Mouse (Mus musculus) cerebellum, adult 11-12 months (tissue): ENCODE data around the gene Gtf2h2.
A peak's percentile ranks its signal among the peaks of the same experiment; 100 is the strongest.
"Not testable (repeated sequence)": the region's sequence is repeated elsewhere in the genome, so short reads cannot be mapped to it uniquely, and the experiment has no call there.

Source experiments
- DNase-seq: peaks from one replicate; pipeline ENCODE4 v3.0.0; 2022

The Gtf2h2 gene

DNA sequence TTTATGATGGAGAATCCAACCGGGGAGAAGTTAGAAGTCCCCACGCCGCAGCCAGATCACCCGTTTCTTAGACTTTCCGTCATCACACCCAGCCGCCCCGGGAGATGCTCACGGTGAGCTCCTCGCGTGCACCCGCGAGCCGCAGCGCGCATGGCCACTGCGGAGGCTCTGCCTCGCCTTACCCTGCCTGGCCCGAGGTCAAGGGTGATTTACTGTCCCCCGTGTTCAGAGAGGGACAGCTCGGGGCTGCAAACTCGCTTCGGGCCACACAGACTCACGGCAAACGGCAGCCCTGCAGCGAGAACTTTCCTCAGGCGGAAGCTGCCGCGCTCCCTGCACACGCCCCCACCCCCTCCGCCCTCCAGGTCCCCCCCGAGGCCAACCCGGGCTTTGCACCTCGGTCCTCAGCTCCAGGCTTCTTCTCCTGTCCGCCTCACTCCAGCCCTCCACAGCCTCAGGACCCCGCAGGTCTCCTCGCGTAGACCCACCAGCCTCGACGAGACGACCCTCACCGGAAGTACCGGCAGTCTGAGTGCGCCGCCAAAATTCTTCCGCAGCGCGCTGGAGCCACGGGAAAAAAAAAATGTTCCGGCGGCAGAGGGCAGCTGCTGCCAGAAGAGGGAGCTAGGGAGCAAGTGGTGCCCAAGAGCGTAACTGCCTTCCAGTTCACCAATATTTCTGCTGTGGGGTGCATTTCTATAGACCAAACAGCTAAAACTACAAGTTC is at the start of gene Gtf2h2:
Gene Gtf2h2 (minus strand): TSS at position 519 of the 727 bp plus-strand sequence.
- DNase-seq: peak; percentile 76

DNA sequence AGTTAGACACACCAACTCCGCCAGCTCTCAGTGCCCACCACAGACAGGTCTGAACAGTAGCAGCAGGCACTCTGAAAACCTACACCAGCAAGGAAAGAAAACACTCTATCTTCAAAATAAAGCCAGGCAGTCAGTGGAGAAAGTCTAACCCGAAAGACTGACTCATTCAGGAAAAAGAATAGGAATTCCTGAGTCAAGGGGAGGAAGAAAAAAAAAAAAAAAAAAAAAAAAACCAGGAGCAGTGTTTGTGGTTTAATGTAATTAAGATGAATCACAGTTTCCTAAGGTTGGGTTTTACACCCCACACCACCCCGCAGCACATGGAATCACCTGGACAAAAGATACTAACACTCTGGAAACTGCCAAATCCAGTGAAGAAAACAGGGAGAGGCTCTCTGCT is 43.8 kb upstream of the Gtf2h2 start:
- DNase-seq: no peak

DNA sequence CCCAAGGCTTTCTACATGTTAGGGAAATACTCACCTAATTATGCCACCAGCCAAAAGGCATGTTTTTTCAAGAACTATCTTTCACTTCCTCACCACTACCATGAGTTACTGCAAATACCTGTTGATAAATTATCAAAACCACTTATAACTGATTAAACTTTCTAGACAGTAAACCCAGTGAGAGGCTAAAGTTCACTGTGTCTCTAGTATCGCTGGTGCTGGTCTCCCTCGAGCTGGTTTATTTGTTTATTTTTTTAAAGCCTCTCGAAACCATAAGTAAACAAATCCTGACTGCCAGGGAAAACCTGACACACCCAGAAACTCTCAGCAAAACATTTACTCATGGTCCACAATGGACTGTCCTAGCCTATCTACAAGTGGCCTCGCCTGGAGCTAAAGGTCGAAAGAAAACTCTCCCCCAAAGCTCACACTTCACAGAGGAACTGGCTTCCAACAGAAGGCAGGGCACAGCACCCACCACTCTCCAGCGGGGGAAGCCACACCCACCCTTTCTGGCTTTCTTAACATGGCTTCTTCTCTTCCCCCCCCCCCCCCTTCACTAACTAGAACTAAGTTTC is 40.5 kb upstream of the Gtf2h2 start:
- no peak for DNase-seq

DNA sequence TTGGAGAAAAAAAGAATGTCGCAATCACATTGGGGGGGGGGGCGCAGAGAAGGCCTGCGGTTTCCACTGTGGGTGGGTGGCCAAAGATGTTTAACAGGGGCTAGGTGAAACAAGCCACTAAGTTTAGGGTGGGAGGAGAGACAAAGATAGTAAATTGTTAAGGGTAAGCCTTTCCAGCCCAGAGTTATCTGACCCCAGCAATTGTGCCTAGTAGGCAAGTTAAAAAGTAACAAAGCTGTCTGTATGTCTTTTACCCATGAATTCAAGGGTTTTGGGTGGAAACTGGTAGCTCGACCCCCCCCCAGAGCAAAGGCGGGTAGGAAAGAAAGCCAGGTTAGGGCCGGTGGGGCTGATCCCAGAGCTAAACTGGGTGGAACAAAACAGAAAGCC is 34.3 kb upstream of the Gtf2h2 start:
- no peak for DNase-seq

DNA sequence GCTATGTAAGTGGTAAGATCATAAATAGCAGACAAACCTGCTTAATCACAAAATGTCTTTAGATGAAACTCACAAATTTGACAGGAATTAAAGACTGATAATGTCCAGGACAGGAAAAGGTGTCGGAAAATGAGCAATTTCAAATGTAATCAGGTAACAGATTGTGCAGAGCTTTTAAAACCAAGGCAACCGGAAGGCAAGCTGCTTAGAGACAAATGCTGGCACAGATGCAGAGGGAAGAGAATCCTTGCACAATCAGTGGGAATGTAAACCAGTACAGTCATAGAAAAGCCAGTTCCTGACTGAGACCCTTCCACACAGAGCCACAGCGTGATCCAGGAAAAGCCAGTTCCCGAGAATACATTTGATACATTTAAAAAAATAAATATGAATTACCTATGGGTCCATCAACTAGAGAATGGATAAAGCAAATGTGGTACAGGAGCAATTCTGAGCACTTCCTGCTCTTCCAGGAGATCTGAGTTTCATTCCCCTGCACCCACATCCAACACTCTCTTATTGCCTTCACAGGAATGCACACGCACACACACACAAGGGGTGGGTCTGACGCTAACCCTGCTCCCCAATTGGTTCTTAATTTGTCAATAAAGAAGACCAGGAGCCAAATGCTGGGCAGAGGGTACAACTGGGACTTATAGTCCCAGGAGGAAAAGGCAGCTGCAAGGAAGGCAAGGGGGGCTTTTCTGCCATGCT is 33.7 kb upstream of the Gtf2h2 start:
- DNase-seq: peak; percentile 58

DNA sequence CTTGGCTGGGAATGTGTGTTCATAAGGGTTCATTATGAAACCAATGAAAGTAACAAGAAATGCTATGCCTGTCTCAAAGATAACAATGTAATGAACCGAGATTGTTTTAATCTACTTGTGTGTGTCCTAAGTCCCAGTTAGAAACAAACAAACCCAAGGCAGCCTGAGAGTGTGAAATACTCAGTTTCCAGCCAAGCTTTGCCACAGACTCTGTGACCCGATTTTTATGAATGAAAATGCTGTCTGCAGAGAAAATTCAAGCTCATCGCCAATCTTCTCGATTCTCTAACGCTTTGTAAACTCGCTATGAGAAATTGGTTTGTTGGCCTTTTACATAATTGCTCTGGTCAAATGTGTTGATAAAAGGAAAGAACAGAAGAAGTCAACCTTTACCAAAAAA is 32.5 kb upstream of the Gtf2h2 start:
- DNase-seq: no peak

DNA sequence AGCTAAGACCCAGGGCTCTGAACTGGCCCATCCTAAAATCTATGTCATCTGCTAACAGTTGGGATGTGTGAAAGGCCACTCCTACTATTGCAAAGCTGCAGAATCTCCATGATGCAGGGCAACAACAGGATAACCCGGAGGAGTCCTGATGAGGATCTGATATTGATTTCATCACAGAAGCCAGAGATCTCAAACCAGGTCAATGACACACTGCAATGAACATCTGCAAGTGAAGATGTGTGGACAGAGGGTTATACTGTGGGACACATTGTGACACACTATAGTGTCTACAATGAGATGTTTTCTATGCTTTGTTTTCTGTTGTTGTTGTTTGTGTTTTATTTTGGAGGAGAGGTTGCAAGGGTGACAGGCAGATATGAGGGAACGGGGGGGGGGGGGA is 31.3 kb upstream of the Gtf2h2 start:
- DNase-seq: no peak

DNA sequence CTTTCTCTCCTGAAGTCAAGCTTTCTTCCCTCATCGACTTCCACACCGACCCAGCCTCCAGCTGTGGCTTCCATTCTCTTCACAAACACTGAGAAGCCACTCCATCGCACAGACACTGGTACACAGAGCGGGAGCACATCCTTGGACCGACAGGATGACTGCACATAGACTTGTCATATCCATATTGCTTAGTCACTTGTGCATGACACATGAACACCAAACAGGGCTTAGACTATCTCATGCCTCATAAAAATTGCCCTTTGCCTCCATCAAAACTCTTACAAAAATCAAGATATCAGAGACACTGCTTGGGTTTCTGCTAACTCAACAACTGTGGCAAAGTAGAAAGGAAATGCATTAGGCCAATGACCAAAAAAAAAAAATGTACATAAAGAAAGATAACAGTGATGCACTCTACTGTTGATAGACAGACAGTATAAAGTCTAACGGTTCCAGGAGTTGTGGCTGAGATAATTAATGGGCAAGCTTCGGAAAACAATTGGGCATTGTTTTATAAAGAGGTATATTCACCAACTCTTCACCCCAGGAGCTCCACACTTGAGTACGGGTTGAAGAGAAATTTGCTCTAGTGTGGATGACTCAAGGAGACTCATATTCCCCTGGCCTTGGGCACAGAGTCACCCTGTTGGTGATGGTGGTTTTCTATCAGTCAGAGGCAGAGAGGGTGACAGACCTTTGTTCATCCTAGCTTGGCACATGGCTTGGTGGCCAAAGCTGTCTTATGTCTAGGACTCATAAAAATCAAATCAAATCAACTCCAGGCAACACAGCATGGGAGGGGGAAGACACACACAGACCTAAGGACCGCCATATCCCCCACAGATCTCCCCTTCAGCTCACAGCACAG is 29.6 kb upstream of the Gtf2h2 start:
- DNase-seq: no peak

DNA sequence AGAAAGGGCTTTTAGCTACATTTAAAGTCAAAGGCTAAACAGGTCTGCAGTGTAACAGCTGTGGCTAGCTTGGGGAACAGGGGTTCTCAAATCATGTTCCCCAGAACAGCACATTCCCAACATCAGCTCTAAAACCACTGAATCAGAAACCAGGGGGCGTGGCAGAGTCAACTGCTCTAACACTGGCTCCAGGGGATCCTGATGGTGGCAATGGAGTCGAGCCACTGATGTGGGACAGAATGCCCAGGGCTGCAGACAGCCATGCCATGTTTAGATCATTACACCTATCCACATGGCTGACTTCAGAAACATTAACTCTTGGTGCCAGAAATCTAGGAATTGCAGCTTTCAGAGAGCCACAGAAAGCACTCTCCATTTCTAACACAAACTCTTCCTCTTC is 26.8 kb upstream of the Gtf2h2 start:
- DNase-seq: no peak

DNA sequence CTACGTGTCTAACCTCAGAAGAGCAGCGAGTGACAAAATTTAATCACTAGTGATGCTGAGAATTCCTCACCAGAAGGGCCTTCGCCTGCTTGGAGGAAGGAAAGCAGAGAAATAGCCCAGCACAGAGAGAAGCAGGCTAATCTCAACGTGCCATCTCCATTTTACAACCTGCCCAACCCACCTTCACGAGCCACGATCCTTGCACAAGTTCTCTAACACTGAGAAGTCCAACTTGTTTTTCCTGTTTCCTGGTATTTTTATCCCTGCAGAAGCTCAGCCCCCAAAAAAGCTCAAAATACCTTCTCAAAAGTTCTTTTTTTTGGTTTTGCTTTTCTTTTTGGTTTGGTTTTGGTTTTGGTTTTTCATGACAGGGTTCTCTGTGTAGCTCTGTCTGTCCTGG is 25.8 kb upstream of the Gtf2h2 start:
- DNase-seq: no peak

DNA sequence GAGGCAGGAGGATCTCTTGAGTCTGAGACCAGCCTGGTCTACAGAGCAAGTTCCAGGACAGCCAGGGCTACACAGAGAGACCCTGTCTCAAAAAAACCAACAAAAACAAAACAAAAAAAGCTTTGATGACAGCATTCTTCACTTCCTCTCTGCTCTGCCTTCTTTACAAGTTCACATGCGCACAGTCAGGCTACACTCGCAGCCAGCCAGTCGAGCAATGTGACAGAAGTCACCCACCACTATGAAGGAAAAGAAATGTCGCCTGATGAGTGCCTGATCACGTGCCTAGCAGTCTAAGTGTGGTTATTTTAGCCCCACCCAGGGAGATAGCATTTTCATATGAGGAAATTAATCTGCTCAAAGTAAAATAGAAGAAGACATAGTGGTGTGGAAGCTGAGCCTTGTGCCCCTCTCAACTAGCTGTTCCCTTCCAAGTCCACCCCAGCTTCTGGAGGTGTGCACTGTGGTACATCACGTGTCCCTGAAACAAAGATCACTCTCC is 25.3 kb upstream of the Gtf2h2 start:
- no peak for DNase-seq

DNA sequence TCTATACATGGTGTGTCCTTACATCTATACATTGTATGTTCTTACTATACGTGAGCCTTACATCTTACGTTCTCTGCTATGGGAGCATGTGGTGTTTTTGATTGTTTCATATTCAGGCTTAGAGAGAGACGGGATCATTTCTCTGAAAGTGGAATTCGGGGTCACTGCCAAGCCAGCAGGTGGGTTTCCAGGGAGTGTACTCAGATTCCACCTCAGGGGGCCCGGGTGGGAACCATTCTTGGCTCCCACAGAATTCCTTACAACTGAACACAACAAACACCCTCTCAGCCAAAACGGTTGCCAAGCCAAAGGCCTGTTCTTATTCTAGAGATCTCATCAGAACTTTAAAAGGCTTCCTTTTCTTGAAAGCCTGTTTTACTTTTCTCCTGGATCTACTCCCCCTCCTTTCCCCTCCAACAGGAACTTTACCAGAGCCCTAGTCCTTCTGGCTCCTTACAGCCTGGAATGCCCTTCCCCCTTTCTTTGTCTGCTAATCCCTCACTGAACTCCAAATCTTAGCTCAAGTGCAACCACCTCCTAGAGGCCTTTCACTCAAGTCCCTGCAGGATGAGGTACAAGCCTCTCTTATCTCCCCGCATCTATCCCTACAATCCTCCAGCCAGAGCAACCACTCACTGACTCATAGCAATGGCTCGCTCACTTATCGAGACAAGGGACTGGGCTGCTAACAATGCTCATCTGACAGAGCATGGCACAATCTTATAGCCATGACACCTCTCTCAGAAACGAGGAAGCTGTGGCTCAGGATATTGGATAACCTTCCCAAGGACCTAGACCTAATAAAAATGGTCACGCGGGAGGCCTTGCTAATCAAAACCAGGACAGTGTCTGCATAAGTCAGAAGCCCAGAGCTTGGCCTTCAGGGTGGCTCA is 24.1 kb upstream of the Gtf2h2 start:
- peak; percentile 29 for DNase-seq

DNA sequence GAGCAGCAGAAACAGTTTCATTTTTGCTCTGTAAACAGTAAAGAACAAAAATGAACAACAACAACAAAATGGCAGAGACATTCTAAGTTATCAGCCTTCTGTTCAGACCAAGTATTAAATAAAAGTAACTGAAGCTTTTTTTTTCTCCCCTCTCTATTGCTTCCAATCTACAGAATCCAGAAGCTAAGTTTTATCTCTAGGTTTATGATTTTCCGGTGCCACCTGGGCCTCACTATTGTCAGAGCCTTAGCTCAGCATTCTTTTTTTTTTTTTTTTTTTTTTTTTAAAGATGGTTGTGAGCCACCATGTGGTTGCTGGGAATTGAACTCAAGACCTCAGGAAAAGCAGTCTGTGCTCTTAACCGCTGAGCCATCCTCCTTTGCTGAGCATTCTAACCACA is 20.4 kb upstream of the Gtf2h2 start:
- DNase-seq: no peak

DNA sequence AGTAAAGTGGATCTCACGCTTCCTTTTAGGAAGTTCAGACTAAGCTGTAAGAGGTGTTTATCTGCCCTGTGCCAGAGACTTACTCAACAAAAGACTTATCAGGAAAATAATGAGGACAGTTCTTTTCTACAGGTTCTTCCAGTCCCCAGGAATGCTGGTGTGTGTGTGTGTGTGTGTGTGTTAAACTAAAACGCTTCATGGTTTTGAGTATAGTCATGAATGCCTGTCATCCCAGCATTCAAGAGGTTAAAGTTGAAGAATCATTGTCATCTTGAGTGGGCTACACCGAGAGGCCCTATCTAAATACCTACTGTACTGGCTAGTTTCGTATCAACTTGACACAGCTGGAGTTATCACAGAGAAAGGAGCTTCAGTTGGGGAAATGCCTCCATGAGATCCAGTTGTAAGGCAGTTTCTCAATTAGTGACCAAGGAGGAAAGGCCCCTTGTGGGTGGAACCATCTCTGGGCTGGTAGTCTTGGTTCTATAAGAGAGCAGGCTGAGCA is 19.5 kb upstream of the Gtf2h2 start:
- DNase-seq: no peak

DNA sequence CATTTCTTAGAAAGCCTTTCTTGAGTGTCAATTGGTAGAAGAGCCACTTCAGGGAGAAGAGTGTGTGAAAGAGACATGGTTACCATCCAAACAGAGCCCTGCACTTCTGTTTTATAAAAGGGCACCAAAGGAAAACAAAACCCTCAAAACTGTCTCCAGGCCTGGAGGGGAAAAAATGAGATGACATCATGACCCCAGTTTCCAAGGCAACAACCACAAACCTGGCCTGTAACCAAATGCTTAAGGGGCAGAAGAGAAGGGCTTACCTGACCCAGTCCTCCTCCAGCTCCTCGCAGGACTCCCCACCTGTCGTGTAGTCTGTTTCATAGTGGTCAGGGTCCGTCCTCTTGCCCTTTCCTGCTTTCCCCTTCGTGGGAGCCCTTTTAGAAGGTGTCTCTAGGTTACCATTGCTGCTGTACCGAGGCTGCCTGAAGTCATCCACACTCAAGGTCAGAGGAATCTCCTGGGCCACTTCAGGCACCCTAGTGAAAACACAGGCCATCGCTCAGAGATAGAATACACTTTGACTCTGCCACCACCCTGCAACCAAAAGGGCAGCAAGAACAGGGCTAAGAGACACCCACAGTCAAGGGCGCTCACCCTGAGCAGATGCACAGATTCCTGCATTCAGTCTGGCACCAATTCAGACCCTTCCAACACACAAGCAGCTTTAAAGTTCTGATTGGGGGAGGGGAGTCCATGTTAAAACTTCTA is 18.9 kb upstream of the Gtf2h2 start:
- no peak for DNase-seq

DNA sequence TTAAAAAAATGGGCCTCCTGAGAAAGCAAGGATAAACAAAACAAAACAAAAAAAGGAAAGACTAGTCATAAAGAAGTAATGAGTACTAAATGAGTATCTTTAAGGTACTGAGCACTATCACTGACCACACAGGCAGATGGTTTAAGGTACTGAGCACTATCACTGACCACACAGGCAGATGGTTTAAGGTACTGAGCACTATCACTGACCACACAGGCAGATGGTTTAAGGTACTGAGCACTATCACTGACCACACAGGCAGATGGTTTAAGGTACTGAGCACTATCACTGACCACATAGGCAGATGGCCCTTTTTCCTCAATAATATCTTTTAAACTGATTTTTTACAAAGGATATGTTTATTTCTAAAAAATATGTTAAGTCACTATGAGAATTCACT is 7.2 kb upstream of the Gtf2h2 start:
- not testable (repeated sequence) for DNase-seq

DNA sequence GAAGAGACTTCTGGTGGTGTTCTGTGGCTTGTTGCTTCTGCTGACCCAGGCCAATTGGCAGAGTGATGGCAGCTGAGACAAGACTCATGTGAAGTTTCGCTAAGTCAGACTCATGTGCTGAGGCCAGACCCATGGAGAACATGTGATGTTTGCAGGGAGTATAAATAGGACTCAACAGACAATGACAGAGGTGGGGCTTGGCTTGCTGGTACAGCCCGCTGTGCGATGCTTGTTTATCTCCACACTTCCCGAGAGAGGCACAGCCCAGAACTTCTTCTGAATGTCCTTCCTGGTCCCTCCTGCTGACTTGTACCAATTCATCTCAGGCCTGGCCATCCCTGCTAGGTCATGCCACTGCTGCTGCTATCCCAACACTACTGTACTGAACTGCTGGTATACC is 3.0 kb upstream of the Gtf2h2 start:
- DNase-seq: no peak

DNA sequence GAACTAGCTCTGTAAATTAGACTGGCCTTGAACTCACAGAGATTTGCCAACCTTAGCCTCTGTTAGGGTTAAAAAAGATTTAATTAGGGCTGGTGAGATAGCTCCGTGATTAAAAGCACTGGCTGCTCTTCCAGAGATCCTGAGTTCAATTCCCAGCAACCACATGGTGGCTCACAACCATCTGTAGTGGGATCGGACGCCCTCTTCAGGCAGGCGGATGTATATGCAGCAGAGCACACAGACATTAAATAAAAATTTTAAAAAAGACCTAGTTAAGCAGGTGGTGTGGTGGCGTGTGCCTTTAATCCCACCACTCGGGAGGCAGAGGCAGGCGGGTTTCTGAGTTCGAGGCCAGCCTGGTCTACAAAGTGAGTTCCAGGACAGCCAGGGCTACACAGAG is 2.0 kb upstream of the Gtf2h2 start:
- not testable (repeated sequence) for DNase-seq

DNA sequence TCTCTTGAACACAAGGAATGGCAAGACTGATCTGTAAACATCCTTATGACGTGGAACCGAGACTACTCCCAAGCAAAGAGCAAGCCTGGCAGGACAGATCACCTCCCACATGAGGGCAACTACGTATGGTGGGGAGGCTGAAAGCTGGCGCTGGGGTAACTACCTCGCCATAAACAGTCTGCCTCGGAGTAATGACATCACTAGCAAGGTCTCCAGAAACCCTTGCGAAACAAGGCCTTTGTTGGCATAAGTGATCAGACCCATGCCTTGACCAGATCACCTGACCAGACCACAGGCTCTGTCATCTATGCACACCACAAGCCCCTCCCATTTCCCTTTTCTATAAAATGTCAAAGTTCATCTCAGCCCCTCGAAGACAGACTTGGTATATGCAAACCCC is 934 bp upstream of the Gtf2h2 start:
- peak; percentile 27 for DNase-seq

DNA sequence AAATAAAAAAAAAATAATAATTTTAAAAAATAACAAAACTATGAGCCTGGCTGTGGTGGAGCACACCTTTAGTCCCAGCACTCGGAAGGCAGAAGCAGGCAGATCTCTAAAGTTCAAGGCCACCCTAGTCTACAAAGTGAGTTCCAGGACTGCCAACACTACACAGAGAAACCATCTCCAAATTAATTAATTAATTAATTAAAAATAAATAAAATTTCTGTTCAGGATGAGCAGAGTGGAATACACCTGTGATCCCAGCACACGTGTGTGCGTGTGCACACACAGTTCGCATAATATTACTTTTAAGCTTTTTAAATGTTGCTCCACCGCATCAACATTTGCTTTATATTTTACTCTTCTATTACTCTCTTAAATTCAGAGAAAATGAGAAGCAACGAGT is 756 bp downstream of the Gtf2h2 start:
- no peak for DNase-seq

DNA sequence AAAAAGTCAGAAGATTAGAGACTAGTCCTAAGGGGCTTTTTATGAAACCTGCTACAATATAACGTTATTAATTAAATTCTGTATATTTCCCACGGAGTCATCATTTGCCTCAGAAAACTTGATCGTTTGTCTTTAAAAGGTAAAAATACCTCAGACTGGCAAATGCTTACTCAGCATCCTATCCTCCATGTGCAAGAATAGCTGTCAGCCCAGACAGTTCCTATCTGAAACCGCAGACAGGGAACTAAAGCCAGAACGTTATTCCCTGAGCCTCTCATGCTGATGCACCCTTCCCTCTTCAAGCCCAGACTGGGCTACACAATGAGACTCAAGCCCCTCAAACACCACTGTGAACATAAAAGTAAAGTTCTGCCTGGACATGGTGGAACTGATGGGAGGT is 2.0 kb downstream of the Gtf2h2 start:
- no peak for DNase-seq
